Mouse (Mus musculus): ENCODE results near the gene Vps51. TPM values are rescaled to one million over a fixed set of nuclear protein-coding genes. Genes with fewer than 3 reads are reported as not detected.

Vps51 gene
- polyA plus RNA-seq (2014; fragmentation: Illumina TruSeq; extraction: RNeasy Lipid Tissue Mini Kit (QIAGEN cat#74804)) = 4.0 TPM

DNA sequence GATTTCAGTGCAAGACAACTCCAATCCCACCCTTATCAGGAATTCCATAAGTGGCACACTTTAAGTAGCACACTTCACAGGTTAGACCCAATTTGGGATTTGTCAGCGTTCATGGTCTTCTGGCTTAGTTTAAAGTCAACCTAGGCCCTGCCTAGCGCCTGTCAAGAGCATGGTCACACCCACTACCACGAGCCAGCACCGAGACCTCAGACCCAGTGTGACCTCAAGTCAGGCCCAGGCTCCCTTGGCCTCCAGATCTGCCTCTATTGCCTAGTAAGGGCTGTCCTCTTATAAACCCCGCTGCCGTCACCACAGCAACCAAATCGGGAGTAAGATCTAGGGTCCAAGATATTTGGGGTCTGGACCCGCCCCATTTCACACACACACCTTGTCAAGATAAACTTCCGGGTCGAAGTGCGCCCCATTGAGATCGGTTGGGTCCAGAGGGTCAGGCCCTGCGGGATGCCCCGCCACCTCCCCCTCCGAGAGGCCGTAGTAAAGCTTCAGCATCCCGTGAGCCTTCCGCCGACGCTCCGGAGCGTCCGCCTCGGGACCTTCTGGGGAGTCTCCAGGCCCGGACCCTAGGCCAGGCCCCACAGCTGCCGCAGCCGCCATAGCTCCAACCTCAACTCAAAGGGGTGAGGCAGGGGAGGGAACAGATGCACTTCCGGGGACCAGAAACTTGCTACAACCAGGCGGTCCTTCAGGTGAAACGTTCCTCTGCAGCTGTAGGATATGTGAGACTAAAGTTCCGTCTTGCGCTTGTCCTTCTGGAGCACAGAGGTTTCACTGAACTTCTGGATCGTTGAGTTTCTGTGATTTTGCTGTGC, at the start of gene Vps51:
Gene Vps51, minus strand, starts transcription at position 668 of the 830 bp plus-strand sequence.

DNA sequence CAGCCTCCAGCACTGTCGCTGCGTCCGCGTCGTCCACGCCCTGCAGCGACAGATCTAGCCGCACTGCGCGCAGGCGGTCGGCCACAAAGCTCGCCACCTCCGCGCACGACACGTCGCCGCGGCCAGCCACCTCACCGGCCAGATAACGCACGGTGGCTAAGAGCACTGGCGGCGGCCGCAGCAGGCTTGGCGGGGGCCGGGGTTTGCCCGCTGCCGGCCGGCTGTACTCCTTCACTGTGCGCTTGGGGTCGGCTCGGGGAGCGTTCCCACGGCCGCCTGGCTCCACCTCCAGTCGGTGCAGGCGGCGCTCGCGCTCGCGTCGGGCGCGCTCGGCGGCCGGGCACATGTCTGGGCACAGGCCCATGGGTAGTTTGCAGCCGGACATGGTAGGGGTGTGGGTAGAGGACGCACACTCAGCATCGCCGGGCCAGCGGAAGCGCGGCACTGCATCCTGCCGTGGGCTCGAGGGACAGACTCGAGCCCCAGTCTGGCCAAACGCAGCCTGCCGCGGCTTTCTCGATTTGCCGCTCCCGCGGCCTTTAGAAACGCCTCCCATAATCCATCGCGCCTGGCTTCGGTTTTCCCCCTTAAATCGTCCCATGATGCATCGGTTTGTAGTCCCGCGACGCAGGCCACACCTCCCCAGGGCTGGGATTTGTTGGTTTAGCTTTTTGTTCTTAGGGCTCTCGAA, 41.1 kb upstream of the Vps51 start, which contains the start of gene Sac3d1:
Gene Sac3d1, minus strand, starts transcription at position 665 of the 691 bp plus-strand sequence.

DNA sequence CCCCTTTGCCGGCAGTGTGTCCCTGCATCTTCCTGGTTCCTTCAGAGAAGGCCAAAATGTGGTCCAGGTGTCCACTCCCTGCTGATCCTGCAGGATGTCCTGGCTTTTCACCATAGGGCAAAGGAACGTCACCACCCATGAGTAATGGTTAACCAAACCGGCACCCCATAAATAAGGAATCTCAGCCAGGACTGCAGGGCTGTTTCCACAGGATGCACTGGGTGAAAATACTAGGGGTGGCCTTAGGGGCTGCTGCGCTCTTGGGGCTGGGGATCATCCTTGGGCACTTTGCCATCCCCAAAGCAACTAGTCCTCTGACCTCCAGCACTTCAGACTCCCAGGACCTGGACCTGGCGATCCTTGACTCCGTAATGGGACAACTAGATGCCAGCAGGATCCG, 28.6 kb upstream of the Vps51 start, which contains the start of gene Naaladl1:
Gene Naaladl1, plus strand, starts transcription at position 197 of the 400 bp plus-strand sequence.

DNA sequence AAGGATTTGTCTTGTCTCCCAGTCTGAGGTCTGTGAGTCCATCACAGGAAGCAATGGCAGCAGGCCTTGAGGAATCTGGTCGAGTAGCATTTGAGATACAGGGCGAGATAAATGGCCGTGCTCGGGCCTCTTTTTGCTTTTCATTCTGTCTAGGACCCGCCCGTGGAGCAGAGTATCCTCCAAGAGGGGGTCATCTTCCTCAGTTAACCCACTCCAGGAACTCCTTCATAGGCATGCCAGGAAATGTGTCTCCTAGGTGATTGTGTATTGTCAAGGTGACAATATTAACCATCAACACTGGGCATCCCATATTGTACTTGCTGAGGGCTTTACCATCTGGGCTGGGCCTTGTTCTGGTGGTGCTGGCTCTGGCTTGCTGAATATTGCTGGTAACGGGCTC, 17.1 kb upstream of the Vps51 start, which contains the start of gene AC131692.1:
Gene AC131692.1, plus strand, starts transcription at position 301 of the 400 bp plus-strand sequence.

DNA sequence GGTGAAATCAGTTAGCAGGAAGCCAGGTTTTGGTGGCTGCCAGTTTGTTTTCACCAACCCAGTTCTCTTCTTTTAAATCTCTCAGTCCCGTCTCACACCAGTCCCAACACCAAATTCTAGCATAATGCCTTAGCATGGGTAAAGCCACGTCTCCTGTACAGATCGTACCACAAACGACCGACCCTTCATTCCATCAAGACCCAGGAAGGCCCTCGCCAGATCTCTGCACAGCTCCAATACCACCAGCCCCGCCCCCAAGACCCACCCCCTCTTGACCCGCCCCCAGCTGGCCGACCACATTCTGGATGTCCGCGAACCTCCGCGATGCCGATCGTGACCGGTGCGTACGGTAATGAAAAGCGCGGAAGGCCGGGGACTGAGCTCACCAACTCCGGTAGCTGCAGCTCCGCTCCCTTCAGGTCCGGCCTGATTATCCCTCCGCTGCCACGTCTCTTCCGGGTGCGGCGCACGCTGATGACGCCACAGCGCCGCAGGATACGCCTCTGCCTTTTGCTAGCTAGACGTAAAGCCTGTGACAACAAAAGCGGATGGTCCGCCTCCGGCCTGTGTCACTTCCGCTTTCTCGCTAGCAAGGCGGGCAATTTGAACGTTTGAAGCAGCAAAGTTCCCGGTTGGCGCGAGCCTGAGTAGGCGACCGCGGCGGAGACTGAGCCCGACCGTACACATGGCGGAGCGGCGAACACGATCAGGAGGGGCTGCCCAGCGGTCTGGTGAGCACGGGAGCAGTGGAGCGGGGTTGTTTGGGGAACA, 7.6 kb upstream of the Vps51 start, which contains the start of the genes Zfpl1 and Cdca5:
Gene Zfpl1, minus strand, starts transcription at position 479 of the 771 bp plus-strand sequence.
Gene Cdca5, plus strand, starts transcription at position 506 of the 771 bp plus-strand sequence.

DNA sequence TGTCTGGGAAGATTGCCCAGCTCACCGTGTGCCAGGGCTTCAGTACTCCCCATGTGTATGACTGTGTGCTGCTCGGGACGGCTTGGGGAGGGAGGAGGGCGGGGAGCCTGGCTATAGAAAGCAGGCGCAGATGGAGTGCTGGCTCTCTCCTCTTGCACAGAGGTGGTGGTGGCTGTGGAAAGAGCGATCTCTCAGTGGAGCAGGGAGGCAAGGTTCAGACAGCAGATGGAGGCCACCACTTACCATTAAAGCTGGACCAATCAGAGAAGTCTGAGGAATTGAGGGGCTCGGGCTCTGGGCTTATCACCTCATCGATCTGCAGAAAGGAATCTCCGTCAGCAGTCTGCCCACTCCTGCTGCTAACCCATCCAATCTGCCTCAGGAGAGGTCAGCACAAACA, 5.1 kb upstream of the Vps51 start, which contains the start of gene Gm28374:
Gene Gm28374, minus strand, starts transcription at position 101 of the 400 bp plus-strand sequence.

DNA sequence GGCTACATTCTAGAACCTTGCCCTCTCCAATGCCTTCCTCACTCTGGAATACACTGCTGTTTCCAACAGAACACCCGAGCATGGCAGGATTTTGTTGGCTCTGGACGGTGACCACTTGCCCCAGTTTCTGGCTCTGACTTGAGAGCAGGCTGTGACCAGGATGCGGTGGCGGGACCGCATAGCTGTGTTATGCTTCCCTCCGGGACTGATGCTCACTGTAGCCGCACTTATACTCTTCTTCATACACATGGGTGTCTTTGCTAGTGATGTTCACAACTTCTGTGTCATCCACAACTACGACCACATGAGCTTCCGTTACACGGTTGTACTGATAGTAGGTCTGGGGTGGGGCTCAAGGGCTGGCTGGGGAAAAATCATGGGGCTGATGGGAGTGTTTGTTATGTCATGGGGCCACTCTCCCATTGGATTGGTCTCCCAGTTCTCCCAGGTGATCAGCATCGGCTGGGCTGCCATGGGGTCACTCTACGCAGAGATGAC, 3.0 kb upstream of the Vps51 start, which contains the start of gene Tmem262:
Gene Tmem262, plus strand, starts transcription at position 51 of the 498 bp plus-strand sequence.

DNA sequence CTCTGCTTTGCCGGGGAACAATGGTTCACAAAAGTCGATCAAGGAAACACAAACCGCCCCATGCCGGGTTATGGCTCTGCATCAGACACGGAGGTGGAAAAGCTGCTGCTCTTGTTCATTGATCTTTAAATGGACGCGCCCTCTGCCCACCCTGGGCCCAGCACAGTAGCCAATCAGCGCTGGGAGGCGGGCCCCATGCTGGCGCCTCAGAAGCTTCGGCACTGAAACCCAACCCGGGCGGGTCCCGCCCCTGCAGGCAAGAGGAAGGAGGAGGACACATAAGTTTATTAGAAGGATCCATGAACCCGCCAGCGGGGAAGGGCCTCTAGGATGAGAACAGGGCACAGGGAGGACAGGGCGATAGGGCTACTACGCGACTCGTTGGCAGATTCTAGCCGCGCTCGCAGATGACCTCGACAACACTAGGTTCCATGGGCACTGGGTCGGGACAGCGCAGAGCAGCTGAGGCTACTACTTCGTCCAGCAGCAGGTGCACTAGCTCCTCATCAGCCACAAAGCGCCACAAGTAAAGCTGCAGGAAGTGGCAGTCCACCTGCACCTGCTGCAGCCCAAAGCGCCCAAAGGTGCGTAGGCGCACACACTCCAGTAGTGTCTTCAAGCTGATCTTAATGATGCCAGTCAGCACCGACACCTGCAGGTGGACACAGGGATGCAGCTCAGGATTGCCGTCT, 9.2 kb downstream of the Vps51 start, which contains the start of gene Tm7sf2:
Gene Tm7sf2, minus strand, starts transcription at position 650 of the 692 bp plus-strand sequence.

DNA sequence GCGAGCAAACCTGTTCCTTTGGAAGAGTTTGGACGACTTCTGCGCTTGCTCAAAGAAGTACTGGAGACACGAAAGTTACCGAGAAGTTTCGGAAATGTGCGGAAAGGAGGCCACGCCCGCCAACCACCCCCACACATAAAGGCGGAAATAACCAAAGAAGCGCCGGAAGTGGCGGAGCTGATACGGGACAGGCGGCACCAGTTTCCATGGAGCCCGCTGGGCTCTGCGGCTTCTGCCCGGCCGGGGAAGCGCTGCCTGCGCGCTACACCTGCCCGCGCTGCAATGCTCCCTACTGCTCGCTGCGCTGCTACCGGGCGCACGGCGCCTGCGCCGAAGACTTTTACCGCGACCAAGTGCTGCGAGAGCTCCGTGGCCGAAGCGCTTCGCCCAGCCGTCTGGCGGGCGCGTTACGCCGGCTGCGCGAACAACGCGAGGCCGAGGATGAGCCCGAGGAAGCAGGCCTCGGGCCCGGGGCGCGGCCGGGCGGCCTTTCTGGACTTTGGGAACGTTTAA, 16.0 kb downstream of the Vps51 start, which contains the start of gene Znhit2:
Gene Znhit2, plus strand, starts transcription at position 172 of the 513 bp plus-strand sequence.

DNA sequence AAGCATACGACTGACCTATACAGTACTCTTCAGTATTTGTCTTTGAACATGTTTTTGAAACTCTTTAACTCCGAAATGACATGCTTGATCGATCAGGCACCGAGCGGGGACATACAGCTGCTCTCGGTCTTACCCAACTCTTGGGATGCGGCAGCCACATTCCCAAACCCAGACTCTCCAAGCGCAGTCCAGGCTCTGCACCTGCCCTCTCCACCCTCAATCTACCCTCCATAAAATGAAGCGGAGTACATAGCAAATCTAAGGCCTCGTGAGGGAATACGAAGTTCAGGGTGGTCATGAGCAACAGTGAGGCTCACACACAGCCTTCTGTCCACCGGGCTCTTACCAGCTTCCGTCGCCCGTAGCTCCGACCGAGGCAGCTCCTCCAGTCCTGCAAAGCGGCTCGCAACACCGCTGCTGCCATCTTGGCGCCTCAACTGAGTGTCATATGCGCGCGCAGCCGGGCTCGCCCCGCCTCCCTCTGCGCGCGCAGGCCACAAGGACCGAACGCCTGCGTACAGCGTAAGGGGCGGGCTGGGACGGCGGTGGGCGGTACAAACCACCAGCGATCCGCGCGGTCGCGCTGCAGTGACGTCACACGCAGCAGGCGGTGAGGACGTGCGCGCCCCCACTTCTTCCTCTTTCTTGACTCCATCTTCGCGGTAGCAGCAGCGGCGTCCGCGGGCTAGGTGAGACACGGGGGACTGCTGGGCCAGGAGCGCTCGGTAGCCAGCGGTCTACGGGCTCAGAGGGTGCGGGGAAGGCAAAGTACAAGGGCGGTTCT, 19.5 kb downstream of the Vps51 start, which contains the start of the genes Mrpl49 and Fau:
Gene Mrpl49, minus strand, starts transcription at position 473 of the 784 bp plus-strand sequence.
Gene Fau, plus strand, starts transcription at position 532 of the 784 bp plus-strand sequence.

DNA sequence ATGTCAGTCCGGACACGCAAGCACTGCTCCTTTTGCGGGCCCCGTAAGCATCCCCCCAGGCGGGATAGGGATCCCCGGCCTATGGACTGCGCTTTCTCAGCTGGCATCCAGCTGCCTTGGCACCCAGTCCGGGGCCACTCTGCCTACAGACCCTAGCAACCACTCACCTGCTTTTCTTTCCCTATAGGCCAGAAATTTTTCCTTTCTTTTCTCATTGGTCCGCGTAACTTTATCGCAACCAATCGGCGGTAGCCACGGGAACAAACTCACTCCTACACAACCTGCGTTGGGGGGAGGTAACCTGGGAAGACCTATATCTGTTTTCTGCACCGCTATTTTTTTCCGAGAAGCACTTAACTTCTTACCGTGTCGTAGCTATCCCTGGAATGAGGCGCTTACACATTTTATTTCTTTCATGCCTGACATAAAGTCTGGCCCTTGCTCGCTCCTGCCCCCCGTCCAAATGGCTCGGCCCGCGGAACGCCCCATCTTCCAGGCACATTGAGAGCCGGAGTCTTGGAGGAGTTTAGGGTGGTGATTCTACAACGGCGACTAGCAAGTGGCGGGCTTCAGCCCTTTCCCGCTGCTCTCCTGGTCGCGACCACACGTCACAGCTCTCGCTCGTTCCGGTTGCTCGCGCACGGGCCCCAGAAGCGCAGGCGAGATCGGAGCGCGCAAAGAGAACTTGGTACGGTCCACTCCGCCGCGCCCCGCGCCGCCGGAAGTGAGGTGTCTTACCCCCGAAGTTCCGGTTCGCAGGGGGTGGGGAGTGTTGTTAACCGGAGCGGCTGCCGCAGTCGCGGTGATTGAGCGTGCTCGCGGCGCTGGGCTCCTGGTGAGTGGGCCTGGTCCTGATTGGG, 30.5 kb downstream of the Vps51 start, which contains the start of gene Syvn1:
Gene Syvn1, plus strand, starts transcription at position 283 of the 860 bp plus-strand sequence.

Other genes with a start within 250 kb of the Vps51 start
- gene Frmd8, start 202.0 kb downstream of the Vps51 start, polyA plus RNA-seq (2014; fragmentation: Illumina TruSeq; extraction: RNeasy Lipid Tissue Mini Kit (QIAGEN cat#74804)) = 2.9 TPM
- 0.31 TPM for gene Slc25a45, start 199.4 kb downstream of the Vps51 start, polyA plus RNA-seq (2014; fragmentation: Illumina TruSeq; extraction: RNeasy Lipid Tissue Mini Kit (QIAGEN cat#74804))
- gene Tigd3, start 183.1 kb downstream of the Vps51 start, polyA plus RNA-seq (2014; fragmentation: Illumina TruSeq; extraction: RNeasy Lipid Tissue Mini Kit (QIAGEN cat#74804)) = not detected
- 5.9 TPM for gene Dpf2, start 164.2 kb downstream of the Vps51 start, polyA plus RNA-seq (2014; fragmentation: Illumina TruSeq; extraction: RNeasy Lipid Tissue Mini Kit (QIAGEN cat#74804))
- 1.4 TPM for gene Cdc42ep2, start 152.4 kb downstream of the Vps51 start, polyA plus RNA-seq (2014; fragmentation: Illumina TruSeq; extraction: RNeasy Lipid Tissue Mini Kit (QIAGEN cat#74804))
- gene Pola2, start 113.0 kb downstream of the Vps51 start, polyA plus RNA-seq (2014; fragmentation: Illumina TruSeq; extraction: RNeasy Lipid Tissue Mini Kit (QIAGEN cat#74804)) = 4.3 TPM
- gene Slc22a20, start 91.1 kb downstream of the Vps51 start, polyA plus RNA-seq (2014; fragmentation: Illumina TruSeq; extraction: RNeasy Lipid Tissue Mini Kit (QIAGEN cat#74804)) = not detected
- gene Capn1, start 61.3 kb downstream of the Vps51 start, polyA plus RNA-seq (2014; fragmentation: Illumina TruSeq; extraction: RNeasy Lipid Tissue Mini Kit (QIAGEN cat#74804)) = 0.74 TPM
- gene Syvn1, start 30.7 kb downstream of the Vps51 start, polyA plus RNA-seq (2014; fragmentation: Illumina TruSeq; extraction: RNeasy Lipid Tissue Mini Kit (QIAGEN cat#74804)) = 0.37 TPM
- 25.1 TPM for gene Mrpl49, start 19.4 kb downstream of the Vps51 start, polyA plus RNA-seq (2014; fragmentation: Illumina TruSeq; extraction: RNeasy Lipid Tissue Mini Kit (QIAGEN cat#74804))
- gene Fau, start 19.4 kb downstream of the Vps51 start, polyA plus RNA-seq (2014; fragmentation: Illumina TruSeq; extraction: RNeasy Lipid Tissue Mini Kit (QIAGEN cat#74804)) = 9.8 TPM
- gene Znhit2, start 16.0 kb downstream of the Vps51 start, polyA plus RNA-seq (2014; fragmentation: Illumina TruSeq; extraction: RNeasy Lipid Tissue Mini Kit (QIAGEN cat#74804)) = not detected
- gene Tm7sf2, start 8.9 kb downstream of the Vps51 start, polyA plus RNA-seq (2014; fragmentation: Illumina TruSeq; extraction: RNeasy Lipid Tissue Mini Kit (QIAGEN cat#74804)) = 0.97 TPM
- not detected for gene Tmem262, start 2.8 kb upstream of the Vps51 start, polyA plus RNA-seq (2014; fragmentation: Illumina TruSeq; extraction: RNeasy Lipid Tissue Mini Kit (QIAGEN cat#74804))
- gene Gm28374, start 5.0 kb upstream of the Vps51 start, polyA plus RNA-seq (2014; fragmentation: Illumina TruSeq; extraction: RNeasy Lipid Tissue Mini Kit (QIAGEN cat#74804)) = not detected
- gene Zfpl1, start 7.7 kb upstream of the Vps51 start, polyA plus RNA-seq (2014; fragmentation: Illumina TruSeq; extraction: RNeasy Lipid Tissue Mini Kit (QIAGEN cat#74804)) = 0.71 TPM
- gene Cdca5, start 7.8 kb upstream of the Vps51 start, polyA plus RNA-seq (2014; fragmentation: Illumina TruSeq; extraction: RNeasy Lipid Tissue Mini Kit (QIAGEN cat#74804)) = 10.8 TPM
- gene AC131692.1, start 17.2 kb upstream of the Vps51 start, polyA plus RNA-seq (2014; fragmentation: Illumina TruSeq; extraction: RNeasy Lipid Tissue Mini Kit (QIAGEN cat#74804)) = not detected
- not detected for gene Naaladl1, start 28.6 kb upstream of the Vps51 start, polyA plus RNA-seq (2014; fragmentation: Illumina TruSeq; extraction: RNeasy Lipid Tissue Mini Kit (QIAGEN cat#74804))
- 0.97 TPM for gene Sac3d1, start 41.4 kb upstream of the Vps51 start, polyA plus RNA-seq (2014; fragmentation: Illumina TruSeq; extraction: RNeasy Lipid Tissue Mini Kit (QIAGEN cat#74804))
- 2.1 TPM for gene Snx15, start 51.1 kb upstream of the Vps51 start, polyA plus RNA-seq (2014; fragmentation: Illumina TruSeq; extraction: RNeasy Lipid Tissue Mini Kit (QIAGEN cat#74804))
- not detected for gene Batf2, start 63.8 kb upstream of the Vps51 start, polyA plus RNA-seq (2014; fragmentation: Illumina TruSeq; extraction: RNeasy Lipid Tissue Mini Kit (QIAGEN cat#74804))
- gene Arl2, start 64.3 kb upstream of the Vps51 start, polyA plus RNA-seq (2014; fragmentation: Illumina TruSeq; extraction: RNeasy Lipid Tissue Mini Kit (QIAGEN cat#74804)) = 1.0 TPM
- not detected for gene Majin, start 107.2 kb upstream of the Vps51 start, polyA plus RNA-seq (2014; fragmentation: Illumina TruSeq; extraction: RNeasy Lipid Tissue Mini Kit (QIAGEN cat#74804))
- gene Gpha2, start 149.1 kb upstream of the Vps51 start, polyA plus RNA-seq (2014; fragmentation: Illumina TruSeq; extraction: RNeasy Lipid Tissue Mini Kit (QIAGEN cat#74804)) = not detected
- gene Ppp2r5b, start 158.6 kb upstream of the Vps51 start, polyA plus RNA-seq (2014; fragmentation: Illumina TruSeq; extraction: RNeasy Lipid Tissue Mini Kit (QIAGEN cat#74804)) = 1.1 TPM
- not detected for gene Atg2a, start 164.4 kb upstream of the Vps51 start, polyA plus RNA-seq (2014; fragmentation: Illumina TruSeq; extraction: RNeasy Lipid Tissue Mini Kit (QIAGEN cat#74804))
- 10.2 TPM for gene Ehd1, start 199.5 kb upstream of the Vps51 start, polyA plus RNA-seq (2014; fragmentation: Illumina TruSeq; extraction: RNeasy Lipid Tissue Mini Kit (QIAGEN cat#74804))
- gene Cdc42bpg, start 229.2 kb upstream of the Vps51 start, polyA plus RNA-seq (2014; fragmentation: Illumina TruSeq; extraction: RNeasy Lipid Tissue Mini Kit (QIAGEN cat#74804)) = 1.2 TPM